Mouse (Mus musculus) liver, embryonic 16.5 days (tissue): Measurements from ENCODE around the gene Rtl9. TPM values are rescaled to one million over a fixed set of nuclear protein-coding genes. Genes with fewer than 3 reads are reported as not detected.

Source experiments
- ATAC-seq: fragments of 200-750 bp; cut with Nextera tagmentation; 2 replicates; pipeline ENCODE4 v1.8.0; 2017; ENCODE audit warnings: low read depth, mild to moderate bottlenecking, moderate number of reproducible peaks, moderate library complexity
- H3K27ac ChIP-seq: fragments of 300-500 bp; sonication (generic); 2 replicates; pipeline ENCODE4 v1.5.1; 2014; ENCODE audit warnings: mild to moderate bottlenecking, low read length
- H3K27me3 ChIP-seq: fragments of 300-500 bp; sonication (generic); 2 replicates; pipeline ENCODE4 v1.6.1; 2014; ENCODE audit warnings: low read depth, low read length, mixed read lengths; ENCODE audit not compliant: control insufficient read depth, insufficient read depth
- H3K36me3 ChIP-seq: fragments of 300-500 bp; sonication (generic); 2 replicates; pipeline ENCODE4 v1.6.1; 2014; ENCODE audit warnings: mild to moderate bottlenecking; ENCODE audit not compliant: control insufficient read depth, insufficient read depth
- H3K4me1 ChIP-seq: fragments of 300-500 bp; sonication (generic); 2 replicates; pipeline ENCODE4 v1.6.1; 2014; ENCODE audit warnings: low read depth, low read length, mixed read lengths; ENCODE audit not compliant: control insufficient read depth
- H3K4me2 ChIP-seq: fragments of 300-500 bp; sonication (generic); 2 replicates; pipeline ENCODE4 v1.6.1; 2014; ENCODE audit warnings: low read depth, low read length, mixed read lengths
- H3K4me3 ChIP-seq: fragments of 300-500 bp; sonication (generic); 2 replicates; pipeline ENCODE4 v1.5.1; 2014; ENCODE audit warnings: low read depth, mild to moderate bottlenecking, low read length
- H3K9ac ChIP-seq: fragments of 300-500 bp; sonication (generic); 2 replicates; pipeline ENCODE4 v1.6.1; 2014; ENCODE audit warnings: low read depth, low read length
- H3K9me3 ChIP-seq: fragments of 300-500 bp; sonication (generic); replicated peaks from 2 replicates; pipeline ENCODE4 v1.6.1; 2016; ENCODE audit warnings: low read length; ENCODE audit not compliant: control insufficient read depth
- polyA plus RNA-seq: library from polyadenylated mRNA; unstranded; fragments of >200 nt; fragmentation: Nextera tagmentation; extraction: Ambion mirVana; gene quantifications from 2 replicates; pipeline ENCODE4 v1.2.1, GENCODE M21; 2015

Gene Rtl9
- polyA plus RNA-seq, 1 experiment from 2014 or later: 0.02 TPM

- Histone ChIP-seq H3K9me3 (no peaks in the 10 kb centered on the region), H3K4me2 (no peak overlapping the region), H3K27ac (no peak overlapping the region), H3K9ac (no peak overlapping the region), H3K27me3 (no peaks in the 10 kb centered on the region), H3K4me3 (no peak overlapping the region), H3K36me3 (no peaks in the 10 kb centered on the region), H3K4me1 (no peaks in the 10 kb centered on the region)
- no peak for ATAC-seq
These were observed 13.2 kb downstream of the Rtl9 start for GRCm38 (mm10) chrX:143112546-143112945.

Other genes starting within 250 kb of the Rtl9 start
- gene Ammecr1, start 132.9 kb upstream of the Rtl9 start, polyA plus RNA-seq: 6.4 and 7.1 TPM in 2 replicates